Mouse (Mus musculus): ENCODE measurements around the gene Zbed5. TPM values are rescaled to one million over a fixed set of nuclear protein-coding genes. Genes with fewer than 3 reads are reported as not detected.
A peak's percentile ranks its signal among the peaks of the same experiment; 100 is the strongest.
"Not testable (repeated sequence)": the region's sequence is repeated elsewhere in the genome, so short reads cannot be mapped to it uniquely, and the experiment has no call there.

The Zbed5 gene
- polyA plus RNA-seq, 1 experiment from 2014 or later, result 9.0 TPM

- 79% methylated on average over 7 of the region's 7 CpGs for WGBS
- ATAC-seq (ENCODE audit: insufficient number of reproducible peaks, insufficient read depth, low FRiP score, low TSS enrichment, low read depth), result no peak
- Histone ChIP-seq H3K27ac (no peak overlapping the region), H3K27me3 (no peaks in the 10 kb centered on the region), H3K4me1 (peaks cover 5% of the 10 kb centered on the region; the same call in 1 of the 2 replicates), H3K9me3 (no peaks in the 10 kb centered on the region), H3K4me3 (peak overlapping the region; percentile 78; the same call in 1 of the 2 replicates), H3K9ac (peak overlapping the region; percentile 89; the same call in 1 of the 2 replicates), H3K4me2 (peak overlapping the region; percentile 82), H3K36me3 (no peaks in the 10 kb centered on the region)
Measured at GRCm38 (mm10) chr5:129909591-129909990, 14.1 kb downstream of the Zbed5 start.

- Histone ChIP-seq H3K27ac (no peak overlapping the region), H3K4me1 (peaks cover 4% of the 10 kb centered on the region; the same call in 1 of the 2 replicates), H3K27me3 (no peaks in the 10 kb centered on the region), H3K4me2 (no peak overlapping the region), H3K9me3 (no peaks in the 10 kb centered on the region), H3K9ac (no peak overlapping the region), H3K4me3 (no peak overlapping the region), H3K36me3 (no peaks in the 10 kb centered on the region)
- no peak for ATAC-seq (ENCODE audit: insufficient number of reproducible peaks, insufficient read depth, low FRiP score, low TSS enrichment, low read depth)
- 31% methylated on average over 2 of the region's 2 CpGs for WGBS
Measured at GRCm38 (mm10) chr5:129914024-129914423, 18.5 kb downstream of the Zbed5 start.

DNA sequence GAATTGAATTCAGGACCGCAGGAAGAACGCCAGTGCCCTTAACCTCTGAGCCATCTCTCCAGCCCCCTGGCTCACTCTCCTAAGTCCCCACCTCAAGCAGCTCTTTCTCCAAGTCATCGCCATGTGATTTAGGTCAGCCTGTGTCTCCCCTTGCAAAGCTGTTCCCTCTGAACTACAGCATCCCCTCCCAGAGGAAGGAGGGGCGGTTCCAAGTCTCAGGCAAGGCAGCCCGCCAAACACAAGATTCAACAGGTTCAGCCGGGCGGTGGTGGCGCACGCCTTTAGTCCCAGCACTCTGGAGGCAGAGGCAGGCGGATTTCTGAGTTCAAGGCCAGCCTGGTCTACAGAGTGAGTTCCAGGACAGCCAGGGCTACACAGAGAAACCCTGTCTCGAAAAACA, 20.0 kb downstream of the Zbed5 start:
- not testable (repeated sequence) for H3K36me3 ChIP-seq; ATAC-seq (ENCODE audit: insufficient number of reproducible peaks, insufficient read depth, low FRiP score, low TSS enrichment, low read depth); H3K27me3 ChIP-seq; H3K4me2 ChIP-seq; H3K9ac ChIP-seq; H3K4me1 ChIP-seq; H3K4me3 ChIP-seq; H3K9me3 ChIP-seq; H3K27ac ChIP-seq
- WGBS, result 83% methylated on average over 11 of the region's 11 CpGs

GRCm38 (mm10) chr5:129918065-129918651, 22.6 kb downstream of the Zbed5 start:
- ATAC-seq (ENCODE audit: insufficient number of reproducible peaks, insufficient read depth, low FRiP score, low TSS enrichment, low read depth), result no peak
- Histone ChIP-seq H3K4me3 (no peak overlapping the region), H3K9ac (no peak overlapping the region), H3K27me3 (no peaks in the 10 kb centered on the region), H3K4me2 (no peak overlapping the region), H3K36me3 (no peaks in the 10 kb centered on the region), H3K27ac (no peak overlapping the region), H3K9me3 (no peaks in the 10 kb centered on the region), H3K4me1 (no peaks in the 10 kb centered on the region)
- 89% methylated on average over 24 of the region's 24 CpGs for WGBS

- no peaks in the 10 kb centered on the region for H3K27me3 ChIP-seq
- H3K4me1 ChIP-seq, result no peaks in the 10 kb centered on the region
- no peaks in the 10 kb centered on the region for H3K36me3 ChIP-seq
- 80% methylated on average over 9 of the region's 9 CpGs for WGBS
- H3K9me3 ChIP-seq, result no peaks in the 10 kb centered on the region
- no peak overlapping the region for H3K4me3 ChIP-seq
- ATAC-seq (ENCODE audit: insufficient number of reproducible peaks, insufficient read depth, low FRiP score, low TSS enrichment, low read depth), result no peak
- no peak overlapping the region for H3K4me2 ChIP-seq
- H3K27ac ChIP-seq, result no peak overlapping the region
- no peak overlapping the region for H3K9ac ChIP-seq
Measured at GRCm38 (mm10) chr5:129918752-129919151, 23.2 kb downstream of the Zbed5 start.

DNA sequence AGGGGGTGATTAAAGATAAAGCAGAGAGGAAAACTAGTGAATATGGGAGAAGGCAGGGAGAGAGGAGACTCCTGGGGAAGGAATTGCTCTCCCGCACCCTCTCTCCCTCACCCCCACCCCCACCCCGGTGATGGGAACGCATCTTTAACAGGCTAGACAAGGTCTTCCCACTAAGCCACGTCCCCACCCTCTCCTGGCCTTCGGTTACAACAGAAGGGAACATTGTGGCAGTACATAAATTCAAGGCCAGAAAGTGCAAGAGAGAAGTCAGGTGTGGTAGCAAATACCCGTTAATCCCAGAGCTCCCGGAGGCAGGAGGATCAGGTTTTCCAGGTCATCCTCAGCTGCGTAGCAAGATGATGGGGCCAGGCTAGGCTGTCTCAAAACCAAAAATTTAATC, 23.8 kb downstream of the Zbed5 start:
- Histone ChIP-seq H3K9me3 (no peaks in the 10 kb centered on the region), H3K4me3 (no peak overlapping the region), H3K9ac (no peak overlapping the region), H3K36me3 (no peaks in the 10 kb centered on the region), H3K27me3 (no peaks in the 10 kb centered on the region), H3K4me2 (no peak overlapping the region), H3K4me1 (no peaks in the 10 kb centered on the region), H3K27ac (no peak overlapping the region)
- ATAC-seq (ENCODE audit: insufficient number of reproducible peaks, insufficient read depth, low FRiP score, low TSS enrichment, low read depth), result no peak
- 51% methylated on average over 8 of the region's 8 CpGs for WGBS

DNA sequence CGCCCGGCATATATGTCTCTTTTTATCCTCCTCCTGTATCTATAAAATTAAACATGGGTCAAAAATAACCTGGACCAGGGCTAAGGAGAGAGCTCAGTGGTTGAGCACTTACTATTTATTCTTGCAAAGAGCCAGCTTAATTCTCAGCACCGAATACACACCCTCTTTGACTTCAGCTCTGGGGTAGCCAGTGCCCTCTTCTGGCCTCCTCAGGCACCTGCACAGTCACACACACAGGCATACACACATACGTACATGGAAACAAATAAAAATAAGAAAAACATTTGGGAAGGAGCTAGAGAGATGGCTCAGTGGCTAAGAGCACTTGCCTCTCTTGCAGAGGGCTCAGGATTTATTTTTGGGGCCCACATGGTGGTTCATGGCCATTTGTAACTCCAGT, 26.4 kb downstream of the Zbed5 start:
- Histone ChIP-seq H3K4me1 (no peaks in the 10 kb centered on the region), H3K4me3 (no peak overlapping the region), H3K9me3 (no peaks in the 10 kb centered on the region), H3K9ac (no peak overlapping the region), H3K27me3 (no peaks in the 10 kb centered on the region), H3K27ac (no peak overlapping the region), H3K4me2 (no peak overlapping the region), H3K36me3 (no peaks in the 10 kb centered on the region)
- ATAC-seq (ENCODE audit: insufficient number of reproducible peaks, insufficient read depth, low FRiP score, low TSS enrichment, low read depth), result no peak
- WGBS, result 92% methylated on average over 4 of the region's 4 CpGs

GRCm38 (mm10) chr5:129924820-129925452, 29.4 kb downstream of the Zbed5 start:
- H3K27me3 ChIP-seq, result no peaks in the 10 kb centered on the region
- no peak for ATAC-seq (ENCODE audit: insufficient number of reproducible peaks, insufficient read depth, low FRiP score, low TSS enrichment, low read depth)
- 90% methylated on average over 8 of the region's 8 CpGs for WGBS

DNA sequence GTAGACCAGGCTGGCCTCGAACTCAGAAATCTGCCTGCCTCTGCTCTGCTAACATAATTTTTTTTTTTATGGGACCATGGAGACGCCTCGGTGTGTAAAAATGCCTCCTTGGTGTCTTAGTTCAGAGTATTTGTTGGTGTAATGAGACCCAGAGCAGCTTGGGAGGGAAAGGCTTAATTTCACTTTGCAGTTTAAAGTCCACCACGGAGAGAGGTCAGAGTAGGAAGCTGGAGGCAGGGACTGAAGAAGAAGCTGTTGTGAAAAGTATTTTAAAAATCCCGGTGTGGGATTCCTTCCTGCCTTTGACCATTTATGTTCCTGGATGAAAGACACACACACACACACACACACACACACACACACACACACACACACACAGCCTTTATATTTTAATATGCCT, 30.4 kb downstream of the Zbed5 start:
- 76% methylated on average over 5 of the region's 5 CpGs for WGBS
- H3K9me3 ChIP-seq, result no peaks in the 10 kb centered on the region
- no peaks in the 10 kb centered on the region for H3K4me1 ChIP-seq
- H3K4me3 ChIP-seq, result no peak overlapping the region
- ATAC-seq (ENCODE audit: insufficient number of reproducible peaks, insufficient read depth, low FRiP score, low TSS enrichment, low read depth), result no peak
- H3K36me3 ChIP-seq, result no peaks in the 10 kb centered on the region
- no peak overlapping the region for H3K9ac ChIP-seq
- no peaks in the 10 kb centered on the region for H3K27me3 ChIP-seq
- no peak overlapping the region for H3K27ac ChIP-seq
- H3K4me2 ChIP-seq, result no peak overlapping the region

More at GRCm38 (mm10) chr5:129924820-129925452, 29.4 kb downstream of the Zbed5 start:
- Histone ChIP-seq H3K4me3 (no peak overlapping the region), H3K9ac (no peak overlapping the region), H3K4me1 (no peaks in the 10 kb centered on the region), H3K27ac (no peak overlapping the region), H3K36me3 (no peaks in the 10 kb centered on the region), H3K4me2 (no peak overlapping the region), H3K9me3 (no peaks in the 10 kb centered on the region)

DNA sequence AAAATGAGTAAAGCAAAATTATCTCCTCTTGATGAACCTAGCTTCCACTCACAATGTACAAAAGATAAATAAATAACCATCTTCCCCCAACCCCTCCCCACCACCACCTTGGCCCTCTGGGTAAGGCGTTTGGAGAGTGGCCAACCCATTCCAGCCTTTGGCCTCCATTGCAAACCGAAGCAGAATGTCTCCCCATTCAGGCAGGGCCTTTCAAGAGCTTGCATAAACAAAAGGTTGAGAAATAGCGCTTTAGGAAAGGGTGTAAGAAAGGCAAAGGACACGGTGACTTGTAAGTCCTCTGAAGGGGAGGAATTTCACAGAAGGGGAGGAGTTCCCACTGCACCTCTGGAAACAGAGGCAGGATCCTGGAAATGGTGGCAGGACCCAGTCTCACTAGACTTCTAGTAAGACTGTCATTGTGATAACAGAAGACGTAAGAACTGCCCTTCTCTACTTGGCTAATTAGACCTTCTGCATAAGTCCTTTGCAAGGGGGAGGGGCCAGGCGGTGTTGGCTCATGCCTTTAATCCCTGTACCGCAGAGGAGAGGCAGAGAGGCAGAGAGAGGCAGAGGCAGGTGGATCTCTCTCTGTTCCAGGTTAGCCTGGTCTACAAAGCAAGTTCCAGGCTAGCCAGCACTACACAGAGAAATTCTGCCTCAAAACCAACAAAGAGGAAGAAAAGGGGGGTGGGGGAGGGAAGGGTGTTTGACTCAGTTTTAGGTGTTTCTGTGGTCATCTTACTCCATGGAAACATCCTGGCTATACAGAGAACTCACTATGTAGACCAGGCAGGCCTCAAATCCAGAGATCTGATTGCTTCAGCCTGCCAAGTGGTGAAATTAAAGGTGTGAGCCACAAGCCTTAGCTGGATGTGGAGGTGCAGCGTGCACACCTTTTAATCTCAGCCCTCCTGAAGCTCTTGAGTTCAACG, 34.7 kb downstream of the Zbed5 start:
- no peak for ATAC-seq (ENCODE audit: insufficient number of reproducible peaks, insufficient read depth, low FRiP score, low TSS enrichment, low read depth)
- 56% methylated on average over 9 of the region's 9 CpGs for WGBS
- Histone ChIP-seq H3K27me3 (no peaks in the 10 kb centered on the region), H3K9ac (no peak overlapping the region), H3K4me3 (no peak overlapping the region), H3K27ac (no peak overlapping the region), H3K9me3 (no peaks in the 10 kb centered on the region), H3K36me3 (no peaks in the 10 kb centered on the region), H3K4me1 (no peaks in the 10 kb centered on the region), H3K4me2 (no peak overlapping the region)

DNA sequence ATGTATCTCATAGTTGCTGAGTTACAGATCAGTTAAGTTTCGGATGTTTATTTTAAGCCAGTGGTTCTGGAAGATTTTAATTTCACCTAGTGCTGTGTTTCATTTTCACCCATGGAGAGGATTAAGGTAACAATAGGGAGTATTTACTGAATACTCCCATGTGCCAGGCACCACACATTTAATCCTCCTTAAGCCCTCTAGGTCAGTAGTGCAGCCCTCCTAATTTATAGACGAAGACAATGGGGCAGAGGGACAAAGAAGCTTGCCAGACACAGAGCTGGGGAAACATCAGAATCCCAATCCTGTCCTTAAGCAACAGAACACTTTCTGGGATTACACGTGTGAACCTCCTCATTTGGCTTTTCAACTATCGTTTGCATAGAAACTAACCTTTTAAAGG, 41.4 kb downstream of the Zbed5 start:
- Histone ChIP-seq H3K4me2 (no peak overlapping the region), H3K9ac (no peak overlapping the region), H3K4me3 (no peak overlapping the region), H3K9me3 (no peaks in the 10 kb centered on the region), H3K27ac (no peak overlapping the region), H3K36me3 (no peaks in the 10 kb centered on the region), H3K27me3 (no peaks in the 10 kb centered on the region), H3K4me1 (no peaks in the 10 kb centered on the region)
- WGBS, result 37% methylated on average over 4 of the region's 4 CpGs
- ATAC-seq (ENCODE audit: insufficient number of reproducible peaks, insufficient read depth, low FRiP score, low TSS enrichment, low read depth), result no peak
